Mouse (Mus musculus): ENCODE measurements around the gene Tubb5. TPM values are rescaled to one million over a fixed set of nuclear protein-coding genes. Genes with fewer than 3 reads are reported as not detected.
A peak's percentile ranks its signal among the peaks of the same experiment; 100 is the strongest.

Tubb5 gene
- total RNA-seq, 2 experiments from 2014 or later, result 938 to 947 TPM

- no peak for ATAC-seq (replicated peaks; ENCODE audit: poor library complexity)
These were observed 34.2 kb downstream of the Tubb5 start for GRCm38 (mm10) chr17:35803858-35804399.

- ATAC-seq (replicated peaks; ENCODE audit: poor library complexity), result no peak
These were observed 35.1 kb downstream of the Tubb5 start for GRCm38 (mm10) chr17:35803020-35803419.

- no peak for ATAC-seq (replicated peaks; ENCODE audit: poor library complexity)
These were observed 37.2 kb downstream of the Tubb5 start for GRCm38 (mm10) chr17:35800905-35801304.

- ATAC-seq (replicated peaks; ENCODE audit: poor library complexity), result peak; percentile 28; the same call in 1 of the 2 replicates
These were observed 41.3 kb downstream of the Tubb5 start for GRCm38 (mm10) chr17:35796835-35797234.

- no peak for ATAC-seq (replicated peaks; ENCODE audit: poor library complexity)
These were observed 42.5 kb downstream of the Tubb5 start for GRCm38 (mm10) chr17:35795656-35796055.

GRCm38 (mm10) chr17:35795099-35795498 lies 43.0 kb downstream of the Tubb5 start:
- peak; percentile 67 for ATAC-seq (replicated peaks; ENCODE audit: poor library complexity)

- ATAC-seq (replicated peaks; ENCODE audit: poor library complexity), result no peak
These were observed 45.3 kb downstream of the Tubb5 start for GRCm38 (mm10) chr17:35792837-35793236.

GRCm38 (mm10) chr17:35790933-35791332 lies 47.2 kb downstream of the Tubb5 start:
- ATAC-seq (replicated peaks; ENCODE audit: poor library complexity), result no peak

GRCm38 (mm10) chr17:35788025-35788424 lies 50.1 kb downstream of the Tubb5 start:
- ATAC-seq (replicated peaks; ENCODE audit: poor library complexity), result peak; percentile 67

GRCm38 (mm10) chr17:35787493-35787892 lies 50.6 kb downstream of the Tubb5 start:
- no peak for ATAC-seq (replicated peaks; ENCODE audit: poor library complexity)

GRCm38 (mm10) chr17:35785140-35785539 lies 53.0 kb downstream of the Tubb5 start:
- ATAC-seq (replicated peaks; ENCODE audit: poor library complexity), result no peak

- peak; percentile 49 for ATAC-seq (replicated peaks; ENCODE audit: poor library complexity)
These were observed 54.2 kb downstream of the Tubb5 start for GRCm38 (mm10) chr17:35783944-35784343.

Other genes with a start within 250 kb of the Tubb5 start
- gene Sfta2, start 236.8 kb downstream of the Tubb5 start, total RNA-seq (2015), result not detected in 2 replicates
- not detected in 2 replicates for gene Sfta2, start 236.8 kb downstream of the Tubb5 start, total RNA-seq (2017)
- not detected in 2 replicates for gene Gm9573, start 211.7 kb downstream of the Tubb5 start, total RNA-seq (2015)
- not detected in 2 replicates for gene Gm9573, start 211.7 kb downstream of the Tubb5 start, total RNA-seq (2017)
- not detected in 2 replicates for gene Mucl3, start 194.6 kb downstream of the Tubb5 start, total RNA-seq (2015)
- not detected in 2 replicates for gene Mucl3, start 194.6 kb downstream of the Tubb5 start, total RNA-seq (2017)
- 5.7 and 11.4 TPM in 2 replicates for gene Vars2, start 170.7 kb downstream of the Tubb5 start, total RNA-seq (2015)
- gene Vars2, start 170.7 kb downstream of the Tubb5 start, total RNA-seq (2017), result 12.7 and 14.9 TPM in 2 replicates
- gene Gtf2h4, start 164.6 kb downstream of the Tubb5 start, total RNA-seq (2015), result 26.2 and 31.8 TPM in 2 replicates
- 24.8 and 29.5 TPM in 2 replicates for gene Gtf2h4, start 164.6 kb downstream of the Tubb5 start, total RNA-seq (2017)
- gene Ddr1, start 133.7 kb downstream of the Tubb5 start, total RNA-seq (2015), result 0.15 TPM in 1 of 2 replicates, not detected in the other
- gene Ddr1, start 133.7 kb downstream of the Tubb5 start, total RNA-seq (2017), result 0.25 TPM in 1 of 2 replicates, not detected in the other
- 28.1 and 41.7 TPM in 2 replicates for gene Ier3, start 16.6 kb downstream of the Tubb5 start, total RNA-seq (2015)
- 24.6 and 33.1 TPM in 2 replicates for gene Ier3, start 16.6 kb downstream of the Tubb5 start, total RNA-seq (2017)
- 52.9 and 58.3 TPM in 2 replicates for gene Flot1, start 15.1 kb downstream of the Tubb5 start, total RNA-seq (2015)
- 65.1 and 74.4 TPM in 2 replicates for gene Flot1, start 15.1 kb downstream of the Tubb5 start, total RNA-seq (2017)
- 77.6 and 77.8 TPM in 2 replicates for gene Mdc1, start 3.2 kb upstream of the Tubb5 start, total RNA-seq (2015)
- 17.5 and 17.6 TPM in 2 replicates for gene Mdc1, start 3.2 kb upstream of the Tubb5 start, total RNA-seq (2017)
- 47.4 and 64.5 TPM in 2 replicates for gene Nrm, start 23.0 kb upstream of the Tubb5 start, total RNA-seq (2015)
- 43.1 and 50.1 TPM in 2 replicates for gene Nrm, start 23.0 kb upstream of the Tubb5 start, total RNA-seq (2017)
- gene Ppp1r18, start 27.3 kb upstream of the Tubb5 start, total RNA-seq (2015), result 49.8 and 60.9 TPM in 2 replicates
- 17.4 and 20.5 TPM in 2 replicates for gene Ppp1r18, start 27.3 kb upstream of the Tubb5 start, total RNA-seq (2017)
- 100 and 110 TPM in 2 replicates for gene Dhx16, start 41.5 kb upstream of the Tubb5 start, total RNA-seq (2015)
- 78.2 and 82.0 TPM in 2 replicates for gene Dhx16, start 41.5 kb upstream of the Tubb5 start, total RNA-seq (2017)
- gene 2310061I04Rik, start 59.1 kb upstream of the Tubb5 start, total RNA-seq (2015), result 38.8 and 51.8 TPM in 2 replicates
- gene 2310061I04Rik, start 59.1 kb upstream of the Tubb5 start, total RNA-seq (2017), result 4.5 and 7.5 TPM in 2 replicates
- 6.0 and 8.8 TPM in 2 replicates for gene Atat1, start 71.8 kb upstream of the Tubb5 start, total RNA-seq (2015)
- 4.6 and 10.7 TPM in 2 replicates for gene Atat1, start 71.8 kb upstream of the Tubb5 start, total RNA-seq (2017)
- gene Mrps18b, start 78.1 kb upstream of the Tubb5 start, total RNA-seq (2015), result 96.2 and 142 TPM in 2 replicates
- gene Mrps18b, start 78.1 kb upstream of the Tubb5 start, total RNA-seq (2017), result 68.3 and 76.4 TPM in 2 replicates
- gene Ppp1r10, start 78.1 kb upstream of the Tubb5 start, total RNA-seq (2015), result 75.7 and 80.1 TPM in 2 replicates
- 121 and 126 TPM in 2 replicates for gene Ppp1r10, start 78.1 kb upstream of the Tubb5 start, total RNA-seq (2017)
- 46.1 and 50.1 TPM in 2 replicates for gene Abcf1, start 131.5 kb upstream of the Tubb5 start, total RNA-seq (2015)
- gene Abcf1, start 131.5 kb upstream of the Tubb5 start, total RNA-seq (2017), result 150 and 251 TPM in 2 replicates
- 10.0 and 12.4 TPM in 2 replicates for gene Gnl1, start 141.5 kb upstream of the Tubb5 start, total RNA-seq (2015)
- 18.5 and 27.3 TPM in 2 replicates for gene Gnl1, start 141.5 kb upstream of the Tubb5 start, total RNA-seq (2017)
- gene Prr3, start 141.9 kb upstream of the Tubb5 start, total RNA-seq (2015), result 18.5 and 20.3 TPM in 2 replicates
- 11.9 and 13.3 TPM in 2 replicates for gene Prr3, start 141.9 kb upstream of the Tubb5 start, total RNA-seq (2017)
- 2.5 and 2.7 TPM in 2 replicates for gene H2-T24, start 182.3 kb upstream of the Tubb5 start, total RNA-seq (2015)
- 12.6 and 13.0 TPM in 2 replicates for gene H2-T24, start 182.3 kb upstream of the Tubb5 start, total RNA-seq (2017)
- 57.1 and 77.2 TPM in 2 replicates for gene H2-T23, start 194.5 kb upstream of the Tubb5 start, total RNA-seq (2015)
- gene H2-T23, start 194.5 kb upstream of the Tubb5 start, total RNA-seq (2017), result 65.6 and 67.5 TPM in 2 replicates
- gene H2-T22, start 204.4 kb upstream of the Tubb5 start, total RNA-seq (2015), result 31.2 and 31.9 TPM in 2 replicates
- 37.9 and 39.7 TPM in 2 replicates for gene H2-T22, start 204.4 kb upstream of the Tubb5 start, total RNA-seq (2017)
- not detected in 2 replicates for gene Gm6034, start 204.7 kb upstream of the Tubb5 start, total RNA-seq (2015)
- not detected in 2 replicates for gene Gm6034, start 204.7 kb upstream of the Tubb5 start, total RNA-seq (2017)
- not detected in 2 replicates for gene Gm11127, start 220.1 kb upstream of the Tubb5 start, total RNA-seq (2015)
- not detected in 2 replicates for gene Gm11127, start 220.1 kb upstream of the Tubb5 start, total RNA-seq (2017)